Mouse (Mus musculus) G1E (cell line): ENCODE results near the gene Rab15.

ENCODE experiments used
- CTCF ChIP-seq: IDR thresholded peaks from 2 replicates; pipeline ENCODE4 v1.5.1; 2012; ENCODE audit warnings: low read depth, low read length, inconsistent platforms, mixed read lengths
- GATA1 ChIP-seq: IDR thresholded peaks from 2 replicates; pipeline ENCODE4 v1.6.1; 2012; ENCODE audit warnings: borderline replicate concordance, low read length, inconsistent platforms, mixed read lengths
- POLR2AphosphoS5 ChIP-seq: IDR thresholded peaks from 2 replicates; pipeline ENCODE4 v1.6.1; 2012; ENCODE audit warnings: low read depth, low read length, inconsistent platforms; ENCODE audit not compliant: insufficient replicate concordance
- TAL1 ChIP-seq: conservative IDR thresholded peaks from 2 replicates; pipeline ENCODE4 v1.6.1; 2012; ENCODE audit warnings: low read depth, low read length, inconsistent platforms, mixed read lengths

GRCm38 (mm10) chr12:76869561-76869960 is 46.9 kb upstream of the Rab15 start:
- TF ChIP-seq CTCF (no peak), TAL1 (no peak), GATA1 (no peak), POLR2AphosphoS5 (no peak)
